Mouse (Mus musculus): ENCODE results near the gene Gm20671.
A peak's percentile ranks its signal among the peaks of the same experiment; 100 is the strongest.
"Not testable (repeated sequence)": the region's sequence is repeated elsewhere in the genome, so short reads cannot be mapped to it uniquely, and the experiment has no call there.

Gene Gm20671

DNA sequence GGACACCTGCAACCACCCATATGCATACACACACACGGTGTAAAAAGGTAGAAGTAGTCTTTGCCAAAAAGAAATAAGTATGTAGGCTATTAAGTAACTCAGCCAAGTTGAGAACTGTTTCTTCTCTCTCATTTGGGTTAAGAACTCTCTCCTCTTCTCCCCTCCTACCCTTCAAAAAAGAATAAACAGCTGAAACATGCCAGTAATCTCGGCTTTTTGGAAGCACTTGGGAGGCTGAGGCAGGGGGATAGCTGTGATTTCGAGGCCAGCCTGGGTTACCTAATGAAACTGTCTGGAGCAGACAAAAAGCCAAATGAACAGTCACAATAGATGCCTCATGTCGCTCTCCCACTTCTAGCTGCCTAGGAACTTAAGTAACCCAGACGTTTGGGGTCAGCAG is 42.2 kb downstream of the Gm20671 start:
- DNase-seq, result no peak

DNA sequence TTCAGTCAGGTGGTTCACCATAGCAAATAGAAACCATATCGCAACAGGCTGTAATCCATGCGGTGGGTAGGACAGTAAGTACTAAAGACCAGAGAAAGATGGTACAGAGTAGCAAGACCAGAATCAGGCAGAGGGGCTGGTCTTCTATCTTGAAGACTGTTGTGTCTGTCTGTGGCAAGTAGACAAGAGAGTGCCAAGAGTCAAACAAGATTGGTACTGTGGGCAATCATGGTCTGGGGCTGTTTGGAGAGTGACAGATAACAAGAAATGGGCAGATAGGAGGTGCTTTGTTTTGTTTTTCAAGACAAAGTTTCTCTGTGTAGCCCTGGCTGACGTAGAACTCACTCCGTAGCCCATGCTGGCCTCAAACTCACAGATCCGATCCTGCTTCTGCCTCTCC is 45.3 kb downstream of the Gm20671 start:
- DNase-seq, result no peak

GRCm38 (mm10) chr5:32778168-32778567 is 48.7 kb downstream of the Gm20671 start:
- DNase-seq, result no peak

GRCm38 (mm10) chr5:32772361-32772760 is 54.5 kb downstream of the Gm20671 start:
- no peak for DNase-seq

GRCm38 (mm10) chr5:32767636-32768373 is 59.1 kb downstream of the Gm20671 start:
- DNase-seq, result no peak

DNA sequence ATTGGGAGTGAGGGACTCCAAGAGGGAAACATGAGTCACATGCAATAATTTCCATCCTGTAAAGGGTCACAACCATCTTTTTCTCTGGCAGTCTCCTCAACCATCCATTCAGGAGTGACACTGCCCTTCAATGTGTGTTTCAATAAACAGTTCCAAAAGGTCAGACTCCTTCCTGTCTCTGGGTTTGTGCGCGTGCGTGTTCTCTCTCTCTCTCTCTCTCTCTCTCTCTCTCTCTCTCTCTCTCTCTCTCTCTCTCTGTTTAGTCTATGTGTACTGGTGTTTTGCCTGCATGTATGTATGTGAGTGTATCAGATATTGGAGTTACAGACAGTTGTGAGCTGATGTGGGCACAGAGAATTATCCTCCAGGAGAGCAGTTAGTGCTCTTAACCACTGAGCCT is 59.9 kb downstream of the Gm20671 start:
- DNase-seq, result no peak

- DNase-seq, result no peak
These were observed 65.3 kb downstream of the Gm20671 start for GRCm38 (mm10) chr5:32761566-32762140.

DNA sequence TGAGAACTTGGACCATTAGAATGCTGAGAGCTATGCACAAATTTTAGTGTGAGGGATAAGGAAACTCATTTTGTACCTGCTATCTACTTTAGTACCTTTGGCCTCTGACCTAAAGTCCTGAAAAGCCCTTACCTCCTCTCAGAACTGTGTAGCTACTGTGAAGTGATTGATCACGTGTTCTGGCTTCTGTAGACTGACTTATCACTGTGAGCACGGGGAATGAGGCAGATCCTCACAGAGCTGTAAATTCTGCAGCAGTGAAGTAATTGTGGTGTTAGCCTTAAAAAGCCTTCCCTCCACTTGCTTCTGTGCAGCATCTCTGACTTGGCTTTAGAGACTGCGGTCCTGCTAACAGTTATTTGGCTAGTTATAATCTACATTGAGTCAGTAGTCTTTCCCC is 66.1 kb downstream of the Gm20671 start:
- DNase-seq, result no peak

DNA sequence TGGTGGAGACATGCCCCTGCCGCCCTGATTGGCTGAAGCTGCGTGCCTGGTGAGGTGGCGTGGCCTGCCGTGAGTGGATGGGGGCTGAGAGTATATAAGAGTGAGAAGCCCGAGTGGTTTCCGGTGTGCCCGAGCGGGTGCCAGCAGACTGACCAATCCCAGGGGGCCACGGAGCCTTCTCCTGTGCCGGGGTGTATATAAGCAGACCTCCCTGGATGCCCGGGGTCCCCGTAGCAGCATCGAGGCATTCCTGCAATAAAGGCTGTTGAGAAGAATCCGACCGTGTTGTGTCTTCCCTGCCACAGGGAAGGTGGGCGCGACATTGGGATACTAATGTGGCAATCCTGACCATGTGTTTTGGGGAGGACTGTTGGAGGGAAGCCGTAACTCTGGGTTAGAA is 66.6 kb downstream of the Gm20671 start:
- DNase-seq, result not testable (repeated sequence)

DNA sequence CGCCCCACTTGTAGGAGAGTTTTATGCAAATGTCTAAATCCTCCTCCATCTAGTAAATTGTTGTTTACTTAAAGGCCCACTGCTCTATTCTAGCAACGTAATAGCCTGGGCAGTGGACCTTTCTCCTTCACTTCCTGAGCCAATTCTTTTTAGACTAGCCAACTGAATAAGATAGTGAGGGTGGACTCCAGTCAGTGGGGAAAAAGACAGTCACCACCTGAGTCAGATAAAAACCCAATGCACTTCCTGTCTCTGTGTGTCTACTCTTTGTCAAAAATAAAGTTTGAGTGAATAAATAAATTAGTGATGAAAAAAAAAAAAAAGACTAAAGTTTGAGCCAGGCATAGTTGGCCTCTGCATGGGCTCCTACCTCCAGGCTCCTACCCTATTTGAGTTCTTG is 67.2 kb downstream of the Gm20671 start:
- no peak for DNase-seq

- no peak for DNase-seq
These were observed 70.8 kb downstream of the Gm20671 start for GRCm38 (mm10) chr5:32756141-32756540.

GRCm38 (mm10) chr5:32751736-32752135 is 75.2 kb downstream of the Gm20671 start:
- no peak for DNase-seq

DNA sequence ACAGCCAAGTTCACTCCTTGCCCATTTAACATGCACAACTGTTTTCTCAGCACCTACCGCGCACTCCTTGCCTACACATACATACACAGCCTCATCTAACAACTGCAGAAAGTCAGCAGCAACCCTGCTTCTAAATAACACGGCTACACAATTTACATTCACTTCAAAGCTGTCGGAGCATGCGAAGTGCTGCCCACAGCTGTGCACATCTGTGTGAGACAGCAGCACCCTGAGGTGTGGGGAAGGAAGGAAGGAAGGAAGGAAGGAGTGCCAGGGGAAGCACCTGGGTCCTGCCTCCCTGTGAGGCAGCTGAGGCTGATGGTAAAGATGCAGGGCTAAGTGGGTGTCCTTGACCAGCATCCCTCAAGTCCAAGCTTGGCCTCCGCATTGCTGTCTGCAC is 78.0 kb downstream of the Gm20671 start:
- peak; percentile 50 to 60 for DNase-seq

- DNase-seq, result no peak
These were observed 79.1 kb downstream of the Gm20671 start for GRCm38 (mm10) chr5:32747650-32748375.

GRCm38 (mm10) chr5:32745705-32746655 is 80.9 kb downstream of the Gm20671 start:
- peak; percentile 28 to 34 for DNase-seq

GRCm38 (mm10) chr5:32742149-32742548 is 84.8 kb downstream of the Gm20671 start:
- no peak for DNase-seq

DNA sequence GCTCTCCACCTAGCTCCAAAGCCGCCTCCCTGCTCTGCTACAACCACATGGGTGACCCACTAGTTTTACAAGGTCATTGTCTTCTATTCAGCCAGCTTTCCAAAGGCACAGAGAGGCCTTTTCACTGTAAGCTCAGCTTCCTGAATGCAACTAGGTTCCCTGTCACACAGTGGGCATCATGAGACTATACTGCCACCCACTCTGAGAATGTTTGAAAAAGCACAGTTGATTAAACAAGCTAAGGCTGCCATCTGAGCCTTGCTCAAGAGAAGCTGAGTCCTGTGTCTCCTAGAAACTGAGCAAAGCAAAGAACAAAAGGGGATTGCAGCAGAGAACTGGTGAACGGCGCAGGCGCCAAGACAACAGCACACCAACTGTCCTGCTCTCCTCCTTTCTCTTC is 85.5 kb downstream of the Gm20671 start:
- not testable (repeated sequence) for DNase-seq

DNA sequence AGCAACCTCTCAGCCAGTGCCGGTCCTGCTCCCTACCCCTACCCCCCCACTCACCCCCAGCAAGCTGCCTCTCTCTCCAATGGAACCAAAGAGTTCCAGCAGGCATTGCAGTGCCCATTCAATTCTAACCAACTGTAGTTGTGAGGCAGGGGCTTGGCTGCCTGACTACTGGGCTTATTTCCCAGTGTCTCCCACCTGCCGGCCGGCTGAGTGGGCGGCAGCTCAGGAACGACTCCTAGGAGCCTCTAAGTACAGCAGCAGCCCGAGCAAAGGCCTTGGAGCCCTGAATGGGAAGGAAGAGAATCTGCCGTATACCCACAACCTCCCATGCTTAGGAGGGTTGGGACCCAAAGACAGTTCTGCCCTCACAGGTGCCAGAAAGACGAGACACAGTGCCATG is 86.1 kb downstream of the Gm20671 start:
- not testable (repeated sequence) for DNase-seq

- no peak for DNase-seq
These were observed 86.8 kb downstream of the Gm20671 start for GRCm38 (mm10) chr5:32740138-32740537.

DNA sequence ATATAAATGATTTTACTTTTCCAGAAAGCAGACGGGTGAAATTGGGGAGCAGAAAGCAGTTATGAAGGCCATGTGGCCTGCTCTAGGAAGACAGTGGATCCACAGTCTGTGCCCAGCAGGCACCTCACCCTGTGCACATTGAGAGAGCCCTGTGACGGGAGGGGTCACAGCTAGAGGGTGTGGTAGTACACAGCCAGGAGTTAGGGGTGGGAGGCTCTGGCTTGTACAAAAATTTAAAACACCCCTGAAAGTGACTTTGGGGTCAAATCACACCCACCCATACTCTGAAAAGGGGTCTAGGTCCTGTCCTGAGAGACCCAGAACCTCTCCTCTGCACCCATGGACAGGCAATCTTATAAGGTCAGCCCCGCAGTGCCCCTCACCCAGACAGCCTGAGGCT is 90.1 kb downstream of the Gm20671 start:
- not testable (repeated sequence) for DNase-seq

DNA sequence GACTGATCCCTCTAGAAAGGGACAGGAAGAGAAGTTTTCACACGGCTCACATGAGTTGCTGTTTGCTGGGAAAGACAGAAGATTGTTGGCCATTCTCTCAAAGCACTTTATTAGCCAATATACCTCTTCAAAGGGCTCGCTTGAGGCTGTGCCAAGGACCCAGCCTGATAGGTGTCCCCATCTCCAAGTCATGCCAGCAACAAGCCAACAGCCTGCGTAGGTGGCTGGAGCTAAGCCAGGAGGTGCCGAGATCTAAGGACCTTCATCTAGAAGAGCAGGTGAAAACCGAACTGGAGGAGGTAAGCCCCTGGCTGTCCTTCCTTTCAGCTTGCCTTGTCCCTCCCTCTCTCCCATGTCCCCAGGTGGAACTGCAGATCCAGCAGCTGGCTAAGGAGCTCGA is 91.1 kb downstream of the Gm20671 start:
- DNase-seq, result no peak

DNA sequence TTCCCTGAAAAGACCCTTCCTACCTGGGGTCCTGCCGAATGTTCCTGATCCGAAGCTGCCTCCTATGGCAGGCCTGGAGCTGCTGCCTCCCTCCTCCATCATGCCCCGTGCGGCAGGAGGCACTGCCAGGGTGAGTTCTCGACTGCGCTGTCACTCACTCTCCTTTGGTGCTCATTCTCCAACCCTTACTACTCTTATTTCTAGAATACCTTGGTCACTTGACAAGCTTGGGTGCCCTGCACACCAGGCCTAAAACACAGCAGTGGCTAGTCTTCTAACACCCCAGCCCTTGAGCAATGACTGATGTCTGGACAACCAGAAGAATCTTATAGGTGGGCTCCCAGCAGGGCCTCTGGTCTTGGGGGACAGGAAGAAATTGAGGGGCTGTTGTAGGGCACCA is 93.0 kb downstream of the Gm20671 start:
- not testable (repeated sequence) for DNase-seq

DNA sequence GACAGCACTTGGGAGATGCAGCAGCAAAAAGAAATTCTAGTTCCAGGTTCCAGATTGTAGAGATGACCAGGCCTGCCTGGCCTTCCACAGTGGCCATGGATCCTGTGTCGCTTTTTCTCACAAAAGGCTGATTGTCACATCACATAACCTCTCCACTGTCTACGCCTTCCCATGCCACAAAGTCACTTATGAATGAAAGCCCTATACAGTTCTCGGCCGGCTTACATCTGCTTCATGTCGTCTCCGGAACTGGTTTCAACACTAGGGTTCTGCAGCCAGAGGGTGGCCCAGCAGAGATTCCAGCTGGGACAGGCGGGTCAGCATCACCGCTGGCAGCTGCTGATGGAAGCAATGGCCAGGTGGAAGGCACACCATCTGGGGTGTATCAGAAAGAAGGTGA is 98.1 kb downstream of the Gm20671 start:
- no peak for DNase-seq
